Comparison of ENCODE assay signal across 18 mouse cellular contexts in the genomic region with DNA sequence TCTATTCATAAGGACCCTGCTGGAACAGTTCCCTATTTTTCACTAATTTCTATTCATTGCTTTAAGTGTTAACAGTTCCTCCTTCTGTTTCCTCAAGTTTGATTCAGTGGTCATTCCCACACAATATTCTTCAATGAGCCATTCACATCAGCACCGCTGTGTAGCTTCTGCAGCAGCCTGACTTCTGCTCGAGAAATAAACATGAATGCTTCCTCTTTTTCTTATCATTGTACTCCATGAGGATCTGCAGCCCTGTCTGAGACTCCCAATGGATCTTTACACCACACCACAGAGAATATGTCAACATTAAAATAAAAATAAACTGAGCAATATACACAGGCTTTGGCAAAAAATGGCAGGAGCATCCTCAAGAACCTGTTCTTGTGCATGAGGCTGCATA.
"Had no signal": no experiment of that assay in that cellular context is flagged by ENCODE, and none has a peak within 500 bp of the region (broad histone marks: within the 10 kb centered on the region; RNA-seq: fewer than 3 reads in every experiment).

No protein-coding gene starts in this region.

- ATAC-seq: liver, postnatal 0 days; lung, postnatal 0 days had no signal

- H3K27ac ChIP-seq: kidney, embryonic 15.5 days; limb, embryonic 10.5 days; limb, embryonic 13.5 days; liver, embryonic 14.5 days; macrophage; stomach, embryonic 15.5 days had no signal

- H3K36me3 ChIP-seq: limb, embryonic 10.5 days; limb, embryonic 13.5 days; stomach, embryonic 15.5 days had no signal

- H3K4me2 ChIP-seq: kidney, embryonic 15.5 days; limb, embryonic 13.5 days; lung, embryonic 14.5 days; midbrain, embryonic 11.5 days; stomach, embryonic 15.5 days had no signal

- DNase-seq: kidney, adult 2 months; kidney, postnatal 10 days; kidney, postnatal 36 days; liver; liver, postnatal 0 days; lung, embryonic 14.5 days; midbrain, embryonic 14.5 days; right cerebral cortex, postnatal 4 days; spleen, adult 18-20 months; thymus, postnatal 25 days had no signal

- H3K4me3 ChIP-seq: kidney, embryonic 15.5 days; limb, embryonic 10.5 days; limb, embryonic 13.5 days; stomach, embryonic 15.5 days had no signal

- H3K9me3 ChIP-seq: kidney, embryonic 15.5 days; limb, embryonic 10.5 days; limb, embryonic 13.5 days; stomach, embryonic 15.5 days had no signal

- H3K9ac ChIP-seq: kidney, embryonic 15.5 days; limb, embryonic 13.5 days; liver, embryonic 14.5 days; liver, postnatal 0 days; lung, embryonic 14.5 days; stomach, embryonic 15.5 days had no signal

- H3K4me1 ChIP-seq: kidney, embryonic 15.5 days; limb, embryonic 10.5 days; stomach, embryonic 15.5 days had no signal

- H3K27me3 ChIP-seq: kidney, embryonic 15.5 days; limb, embryonic 13.5 days; stomach, embryonic 15.5 days had no signal
